Mouse (Mus musculus): ENCODE data around the gene Stx6. TPM values are rescaled to one million over a fixed set of nuclear protein-coding genes. Genes with fewer than 3 reads are reported as not detected.

The Stx6 gene
- total RNA-seq (2012; rRNA removed), result 26.4 and 31.8 TPM in 2 replicates
- total RNA-seq (2014; rRNA removed), result 26.0 and 30.8 TPM in 2 replicates
- 33.4 and 35.3 TPM in 2 replicates for polyA plus RNA-seq (2012; ENCODE audit: insufficient read length, low read depth)

DNA sequence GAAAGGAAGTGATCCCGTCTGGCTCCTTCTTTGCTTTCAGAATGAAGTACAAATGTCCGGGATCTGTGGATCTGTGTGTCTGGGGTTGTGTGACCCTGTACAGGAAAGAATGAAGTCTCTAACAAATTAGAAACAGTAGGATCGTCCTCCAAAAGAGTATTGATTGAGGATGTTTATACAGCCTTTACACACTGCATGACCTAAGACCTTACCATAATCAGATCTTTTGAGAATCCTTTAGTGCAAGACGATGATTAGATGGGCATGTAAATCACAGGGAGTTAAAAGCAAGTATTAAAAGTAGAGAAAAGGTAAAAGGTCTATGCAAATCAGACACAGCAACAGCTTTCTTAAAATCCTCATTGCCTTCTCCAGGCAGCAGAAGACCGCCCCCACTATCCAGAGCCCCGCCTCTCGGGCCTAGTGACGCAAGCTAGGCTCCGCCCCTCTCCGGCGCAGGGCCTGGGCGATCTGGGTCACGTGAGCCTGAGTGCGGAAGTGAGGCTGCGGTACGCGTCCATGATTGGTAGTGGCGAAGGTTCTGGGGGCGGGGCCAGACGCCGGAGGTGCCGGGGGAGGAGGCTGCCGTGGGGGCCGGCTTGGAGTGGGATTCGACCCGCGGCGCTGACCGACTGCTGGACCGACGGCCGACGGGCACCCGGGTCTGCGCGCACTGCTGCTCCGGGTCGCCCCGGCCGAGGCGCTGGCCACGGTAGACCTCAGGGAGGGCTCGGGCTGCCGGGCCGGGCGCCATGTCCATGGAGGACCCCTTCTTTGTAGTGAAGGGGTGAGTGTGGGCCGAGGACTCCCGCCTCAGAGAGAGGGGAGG is at the start of gene Stx6:
Gene Stx6, plus strand, starts transcription at position 575 of the 829 bp plus-strand sequence.
- no peaks in the 10 kb centered on the region for H3K27me3 ChIP-seq (replicated peaks)
- no peaks in the 10 kb centered on the region for H3K9me3 ChIP-seq (replicated peaks; ENCODE audit: low read length)
- peak within 1 kb of the TSS; percentile 74 for H3K9ac ChIP-seq (ENCODE audit: insufficient read depth, low read depth)
- peaks cover 8% of the 10 kb centered on the region for H3K79me2 ChIP-seq (replicated peaks; ENCODE audit: control insufficient read depth, extremely low read depth, insufficient read depth, poor library complexity, severe bottlenecking)
- dilution Hi-C loops (cut with MboI; ENCODE audit: extremely low pct_ligation_motif_present, extremely low pct_unique_long_range_greater_than_20kb, low sequenced_read_pairs) (no loop called here), in situ Hi-C loops (cut with MboI; ENCODE audit: low pct_ligation_motif_present, low pct_unique_long_range_greater_than_20kb, low sequenced_read_pairs) (no loop called here)
- peak within 1 kb of the TSS; percentile 51 for H3K27ac ChIP-seq (ENCODE audit: insufficient read depth, low read depth)
- TF ChIP-seq HCFC1 (IDR thresholded peaks at IDR 0.05; ENCODE audit: low read depth, low read length) (peak; percentile 66), NRF1 (IDR thresholded peaks at IDR 0.05; ENCODE audit: low read depth, low read length) (peak; percentile 70), MAFK (IDR thresholded peaks at IDR 0.05; ENCODE audit: insufficient replicate concordance, low read length) (no peak), POLR2A (IDR thresholded peaks at IDR 0.05; ENCODE audit: low read depth, low read length) (peak; percentile 61), USF1 (IDR thresholded peaks at IDR 0.05; ENCODE audit: low read depth, low read length) (peak; percentile 99), ELF1 (IDR thresholded peaks at IDR 0.05; ENCODE audit: low read depth, low read length) (peak; percentile 99), MAX (IDR thresholded peaks at IDR 0.05; ENCODE audit: low read length) (peak; percentile 96), ETS1 (conservative IDR thresholded peaks at IDR 0.05; ENCODE audit: low read depth, low read length) (no peak), TBP (conservative IDR thresholded peaks at IDR 0.05; ENCODE audit: low read depth, low read length) (peak; percentile 61; the same call in 1 of the 2 replicates), USF2 (conservative IDR thresholded peaks at IDR 0.05; ENCODE audit: low read depth, low read length) (peak; percentile 95), BHLHE40 (IDR thresholded peaks at IDR 0.05; ENCODE audit: low read depth, low read length) (peak; percentile 83), SIN3A (IDR thresholded peaks at IDR 0.05; ENCODE audit: low read length) (0 out of 2 replicates have a peak, but pooled peaks have one; percentile 48), JUN (IDR thresholded peaks at IDR 0.05; ENCODE audit: insufficient read depth, low read depth, low read length) (no peak)
- H3K4me3 ChIP-seq (replicated peaks in 1 of 3; ENCODE audit: low read depth in 2 of 3, low read length in 2 of 3, poor library complexity in 1 of 3), result peak within 1 kb of the TSS; percentile 71 to 97 (median 96)
- H3K36me3 ChIP-seq (replicated peaks in 1 of 2; ENCODE audit: control insufficient read depth in 1 of 2, insufficient read depth in 1 of 2, low read length in 1 of 2), result peaks cover 0 to 5% of the 10 kb centered on the region in 2 experiments
- peak; percentile 98 for DNase-seq (ENCODE audit: extremely low read depth)
- H3K4me2 ChIP-seq (ENCODE audit: insufficient read depth, low read depth, poor library complexity, severe bottlenecking), result peak within 1 kb of the TSS; percentile 70
- peaks cover 4 to 24% of the 10 kb centered on the region in 2 experiments; a peak in 3 of 4 replicates for H3K4me1 ChIP-seq (ENCODE audit: control insufficient read depth in 1 of 2, insufficient read depth in 2 of 2)

- dilution Hi-C loops (cut with MboI; ENCODE audit: extremely low pct_ligation_motif_present, extremely low pct_unique_long_range_greater_than_20kb, low sequenced_read_pairs), result no loop called here
- TF ChIP-seq SMC3 (IDR thresholded peaks at IDR 0.05; ENCODE audit: low read depth, low read length), result no peak
- TF ChIP-seq UBTF (IDR thresholded peaks at IDR 0.05; ENCODE audit: low read depth, low read length), result no peak
- TF ChIP-seq NELFE (IDR thresholded peaks at IDR 0.05; ENCODE audit: low read depth, low read length), result no peak
- TF ChIP-seq ETS1 (conservative IDR thresholded peaks at IDR 0.05; ENCODE audit: low read depth, low read length), result peak; percentile 80
- TF ChIP-seq JUN (IDR thresholded peaks at IDR 0.05; ENCODE audit: insufficient read depth, low read depth, low read length), result no peak
- no peak for TF ChIP-seq POLR2A (IDR thresholded peaks at IDR 0.05; ENCODE audit: low read depth, low read length)
- 0 out of 2 replicates have a peak, but pooled peaks have one; percentile 15 for TF ChIP-seq IRF4 (IDR thresholded peaks at IDR 0.05; ENCODE audit: low read depth, low read length)
- no peak for TF ChIP-seq KAT2A (IDR thresholded peaks at IDR 0.05; ENCODE audit: insufficient replicate concordance, low read length)
- peak; percentile 89 for TF ChIP-seq MEF2A (IDR thresholded peaks at IDR 0.05; ENCODE audit: borderline replicate concordance, low read depth, low read length)
- TF ChIP-seq ZC3H11A (IDR thresholded peaks at IDR 0.05; ENCODE audit: low read depth, low read length), result no peak
- no peak for TF ChIP-seq GABPA (IDR thresholded peaks at IDR 0.05; ENCODE audit: insufficient replicate concordance, low read depth, low read length)
- TF ChIP-seq MAFK (IDR thresholded peaks at IDR 0.05; ENCODE audit: insufficient replicate concordance, low read length), result no peak
- TF ChIP-seq TBP (conservative IDR thresholded peaks at IDR 0.05; ENCODE audit: low read depth, low read length), result no peak
- TF ChIP-seq MAX (IDR thresholded peaks at IDR 0.05; ENCODE audit: low read length), result 0 out of 2 replicates have a peak, but pooled peaks have one; percentile 23
- TF ChIP-seq CHD2 (IDR thresholded peaks at IDR 0.05; ENCODE audit: low read length), result peak; percentile 35; the same call in 1 of the 2 replicates
- TF ChIP-seq MAZ (IDR thresholded peaks at IDR 0.05; ENCODE audit: low read depth, low read length), result 0 out of 2 replicates have a peak, but pooled peaks have one; percentile 52
- TF ChIP-seq EP300 (IDR thresholded peaks at IDR 0.05; ENCODE audit: low read length), result peak; percentile 70
- no peak for TF ChIP-seq ELF1 (IDR thresholded peaks at IDR 0.05; ENCODE audit: low read depth, low read length)
- no peak for TF ChIP-seq JUND (conservative IDR thresholded peaks at IDR 0.05; ENCODE audit: low read depth, low read length)
Measured at GRCm38 (mm10) chr1:155109387-155110350, 48.8 kb upstream of the Stx6 start.

More at GRCm38 (mm10) chr1:155109387-155110350, 48.8 kb upstream of the Stx6 start:
- Histone ChIP-seq H3K36me3 (replicated peaks in 1 of 2; ENCODE audit: control insufficient read depth in 1 of 2, insufficient read depth in 1 of 2, low read length in 1 of 2) (no peaks in the 10 kb centered on the region), H3K4me1 (ENCODE audit: control insufficient read depth in 1 of 2, insufficient read depth in 2 of 2) (peaks cover 13 to 44% of the 10 kb centered on the region in 2 experiments), H3K9me3 (replicated peaks; ENCODE audit: low read length) (no peaks in the 10 kb centered on the region), H3K27ac (ENCODE audit: insufficient read depth, low read depth) (no peak overlapping the region), H3K9ac (ENCODE audit: insufficient read depth, low read depth) (peak overlapping the region; percentile 57), H3K27me3 (replicated peaks) (no peaks in the 10 kb centered on the region), H3K79me2 (replicated peaks; ENCODE audit: control insufficient read depth, extremely low read depth, insufficient read depth, poor library complexity, severe bottlenecking) (no peaks in the 10 kb centered on the region), H3K4me2 (ENCODE audit: insufficient read depth, low read depth, poor library complexity, severe bottlenecking) (peak overlapping the region; percentile 99), H3K4me3 (replicated peaks in 1 of 3; ENCODE audit: low read depth in 2 of 3, low read length in 2 of 3, poor library complexity in 1 of 3) (peak overlapping the region in 2 of 3 experiments; percentile 23 to 53)
- DNase-seq (ENCODE audit: extremely low read depth), result peak; percentile 67
- in situ Hi-C loops (cut with MboI; ENCODE audit: low pct_ligation_motif_present, low pct_unique_long_range_greater_than_20kb, low sequenced_read_pairs), result no loop called here
